Mouse (Mus musculus) lung, adult 2 months (tissue): ENCODE measurements around the gene Lypla2.

Experiments
- CTCF ChIP-seq: fragments of 200-500 bp; IDR thresholded peaks from 2 replicates; pipeline ENCODE4 v1.5.1; 2011; ENCODE audit warnings: mild to moderate bottlenecking, low read length, control low read depth; ENCODE audit not compliant: insufficient read depth
- POLR2A ChIP-seq: fragments of 200-500 bp; IDR thresholded peaks from 2 replicates; pipeline ENCODE4 v1.6.1; 2011; ENCODE audit warnings: low read depth, mild to moderate bottlenecking, control low read depth, low read length, borderline replicate concordance; ENCODE audit errors: extremely low read depth

GRCm38 (mm10) chr4:135938858-135939257, 33.6 kb downstream of the Lypla2 start:
- TF ChIP-seq CTCF (no peak), POLR2A (no peak)
